Mouse (Mus musculus): ENCODE results near the gene Clic6. TPM values are rescaled to one million over a fixed set of nuclear protein-coding genes. Genes with fewer than 3 reads are reported as not detected.

Clic6 gene
- polyA plus RNA-seq, 1 experiment = 6.8 TPM

- no peak overlapping the region for H3K27ac ChIP-seq (ENCODE audit: insufficient read depth, low read length)
- H3K9ac ChIP-seq (ENCODE audit: low read depth, poor library complexity, severe bottlenecking) = no peak overlapping the region
- peaks cover 10% of the 10 kb centered on the region for H3K4me1 ChIP-seq (ENCODE audit: control insufficient read depth, insufficient read depth, low read length)
- TF ChIP-seq POLR2A (IDR thresholded peaks at IDR 0.05; ENCODE audit: insufficient read depth, low read length) (no peak), EP300 (IDR thresholded peaks at IDR 0.05; ENCODE audit: insufficient read depth, low read depth, low read length) (no peak), CTCF (IDR thresholded peaks at IDR 0.05; ENCODE audit: low read depth, low read length) (no peak)
- no peaks in the 10 kb centered on the region for H3K9me3 ChIP-seq (replicated peaks; ENCODE audit: control insufficient read depth, insufficient read depth, low read length, poor library complexity, severe bottlenecking)
- no peaks in the 10 kb centered on the region for H3K27me3 ChIP-seq (ENCODE audit: control insufficient read depth, insufficient read depth, low read length, poor library complexity, severe bottlenecking)
- H3K36me3 ChIP-seq (ENCODE audit: control insufficient read depth, insufficient read depth, low read length, poor library complexity, severe bottlenecking) = no peaks in the 10 kb centered on the region
- H3K4me3 ChIP-seq (ENCODE audit: low read depth, low read length) = no peak overlapping the region
Observed at GRCm38 (mm10) chr16:92464390-92464972, 21.1 kb upstream of the Clic6 start.

DNA sequence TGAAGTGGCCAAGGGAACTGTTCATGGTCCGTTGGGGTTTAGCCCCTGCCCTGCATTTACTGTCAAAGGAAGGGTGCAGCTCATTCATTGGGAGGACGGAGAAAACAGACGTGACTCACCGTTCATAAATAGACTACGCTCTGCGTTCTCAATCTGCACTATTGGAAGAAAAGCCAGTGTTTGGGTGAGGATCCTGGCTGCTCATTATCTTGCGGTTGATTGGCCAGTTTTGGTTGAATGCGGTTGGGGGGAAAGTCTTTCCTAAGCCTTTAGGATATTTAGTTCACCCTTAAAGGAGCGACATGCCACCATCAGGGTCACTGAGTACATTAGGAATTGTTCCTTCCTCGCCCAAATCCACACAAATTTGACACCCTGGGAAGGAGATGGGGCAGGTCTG is 20.3 kb upstream of the Clic6 start:
- Histone ChIP-seq H3K9me3 (replicated peaks; ENCODE audit: control insufficient read depth, insufficient read depth, low read length, poor library complexity, severe bottlenecking) (no peaks in the 10 kb centered on the region), H3K4me3 (ENCODE audit: low read depth, low read length) (peak overlapping the region; percentile 90), H3K4me1 (ENCODE audit: control insufficient read depth, insufficient read depth, low read length) (peaks cover 10% of the 10 kb centered on the region), H3K36me3 (ENCODE audit: control insufficient read depth, insufficient read depth, low read length, poor library complexity, severe bottlenecking) (no peaks in the 10 kb centered on the region), H3K27me3 (ENCODE audit: control insufficient read depth, insufficient read depth, low read length, poor library complexity, severe bottlenecking) (no peaks in the 10 kb centered on the region), H3K27ac (ENCODE audit: insufficient read depth, low read length) (no peak overlapping the region), H3K9ac (ENCODE audit: low read depth, poor library complexity, severe bottlenecking) (peak overlapping the region; percentile 86)
- TF ChIP-seq POLR2A (IDR thresholded peaks at IDR 0.05; ENCODE audit: insufficient read depth, low read length) = no peak
- no peak for TF ChIP-seq CTCF (IDR thresholded peaks at IDR 0.05; ENCODE audit: low read depth, low read length)
- TF ChIP-seq EP300 (IDR thresholded peaks at IDR 0.05; ENCODE audit: insufficient read depth, low read depth, low read length) = no peak

- 0 out of 2 replicates have a peak, but pooled peaks have one; percentile 3 for TF ChIP-seq EP300 (IDR thresholded peaks at IDR 0.05; ENCODE audit: insufficient read depth, low read depth, low read length)
- no peak for TF ChIP-seq CTCF (IDR thresholded peaks at IDR 0.05; ENCODE audit: low read depth, low read length)
- H3K4me1 ChIP-seq (ENCODE audit: control insufficient read depth, insufficient read depth, low read length) = peaks cover 10% of the 10 kb centered on the region
- no peak overlapping the region for H3K27ac ChIP-seq (ENCODE audit: insufficient read depth, low read length)
- peak overlapping the region; percentile 86 for H3K9ac ChIP-seq (ENCODE audit: low read depth, poor library complexity, severe bottlenecking)
- H3K36me3 ChIP-seq (ENCODE audit: control insufficient read depth, insufficient read depth, low read length, poor library complexity, severe bottlenecking) = no peaks in the 10 kb centered on the region
- no peaks in the 10 kb centered on the region for H3K27me3 ChIP-seq (ENCODE audit: control insufficient read depth, insufficient read depth, low read length, poor library complexity, severe bottlenecking)
- H3K9me3 ChIP-seq (replicated peaks; ENCODE audit: control insufficient read depth, insufficient read depth, low read length, poor library complexity, severe bottlenecking) = no peaks in the 10 kb centered on the region
- H3K4me3 ChIP-seq (ENCODE audit: low read depth, low read length) = peak overlapping the region; percentile 90
Observed at GRCm38 (mm10) chr16:92465642-92466526, 19.7 kb upstream of the Clic6 start.

GRCm38 (mm10) chr16:92467041-92467440 is 18.5 kb upstream of the Clic6 start:
- Histone ChIP-seq H3K9ac (ENCODE audit: low read depth, poor library complexity, severe bottlenecking) (no peak overlapping the region), H3K9me3 (replicated peaks; ENCODE audit: control insufficient read depth, insufficient read depth, low read length, poor library complexity, severe bottlenecking) (no peaks in the 10 kb centered on the region), H3K36me3 (ENCODE audit: control insufficient read depth, insufficient read depth, low read length, poor library complexity, severe bottlenecking) (no peaks in the 10 kb centered on the region), H3K27me3 (ENCODE audit: control insufficient read depth, insufficient read depth, low read length, poor library complexity, severe bottlenecking) (no peaks in the 10 kb centered on the region), H3K4me3 (ENCODE audit: low read depth, low read length) (no peak overlapping the region), H3K27ac (ENCODE audit: insufficient read depth, low read length) (no peak overlapping the region), H3K4me1 (ENCODE audit: control insufficient read depth, insufficient read depth, low read length) (peaks cover 6% of the 10 kb centered on the region)
- no peak for TF ChIP-seq EP300 (IDR thresholded peaks at IDR 0.05; ENCODE audit: insufficient read depth, low read depth, low read length)
- no peak for TF ChIP-seq POLR2A (IDR thresholded peaks at IDR 0.05; ENCODE audit: insufficient read depth, low read length)
- TF ChIP-seq CTCF (IDR thresholded peaks at IDR 0.05; ENCODE audit: low read depth, low read length) = no peak

DNA sequence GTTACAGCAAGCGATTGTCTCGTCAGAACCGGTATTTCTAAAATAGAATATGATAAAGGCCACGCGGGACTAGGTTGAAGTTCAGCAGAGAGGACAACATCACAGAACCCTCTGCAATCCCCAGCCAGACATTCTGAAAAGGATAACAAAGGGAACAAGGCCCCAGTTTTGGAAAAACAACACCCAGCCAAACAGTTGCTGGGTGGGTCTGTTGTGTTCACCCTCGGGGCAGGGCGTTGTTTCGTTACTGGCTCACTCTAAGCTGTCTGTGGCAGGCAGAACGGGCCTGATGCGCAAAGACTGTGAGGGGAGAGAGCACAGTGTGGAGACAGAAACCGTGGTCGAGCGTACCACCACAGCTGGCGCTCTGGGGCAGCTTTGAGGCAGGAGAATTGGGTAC is 17.1 kb upstream of the Clic6 start:
- Histone ChIP-seq H3K9ac (ENCODE audit: low read depth, poor library complexity, severe bottlenecking) (no peak overlapping the region), H3K27ac (ENCODE audit: insufficient read depth, low read length) (peak overlapping the region; percentile 69), H3K36me3 (ENCODE audit: control insufficient read depth, insufficient read depth, low read length, poor library complexity, severe bottlenecking) (no peaks in the 10 kb centered on the region), H3K27me3 (ENCODE audit: control insufficient read depth, insufficient read depth, low read length, poor library complexity, severe bottlenecking) (no peaks in the 10 kb centered on the region), H3K4me1 (ENCODE audit: control insufficient read depth, insufficient read depth, low read length) (peaks cover 8% of the 10 kb centered on the region), H3K9me3 (replicated peaks; ENCODE audit: control insufficient read depth, insufficient read depth, low read length, poor library complexity, severe bottlenecking) (no peaks in the 10 kb centered on the region), H3K4me3 (ENCODE audit: low read depth, low read length) (peak overlapping the region; percentile 22)
- TF ChIP-seq EP300 (IDR thresholded peaks at IDR 0.05; ENCODE audit: insufficient read depth, low read depth, low read length) (peak; percentile 94), POLR2A (IDR thresholded peaks at IDR 0.05; ENCODE audit: insufficient read depth, low read length) (no peak)

- no peak for TF ChIP-seq CTCF (IDR thresholded peaks at IDR 0.05; ENCODE audit: low read depth, low read length)
- TF ChIP-seq POLR2A (IDR thresholded peaks at IDR 0.05; ENCODE audit: insufficient read depth, low read length) = peak; percentile 55
- TF ChIP-seq EP300 (IDR thresholded peaks at IDR 0.05; ENCODE audit: insufficient read depth, low read depth, low read length) = no peak
- Histone ChIP-seq H3K4me1 (ENCODE audit: control insufficient read depth, insufficient read depth, low read length) (peaks cover 8% of the 10 kb centered on the region), H3K27ac (ENCODE audit: insufficient read depth, low read length) (no peak within 1 kb of the TSS), H3K27me3 (ENCODE audit: control insufficient read depth, insufficient read depth, low read length, poor library complexity, severe bottlenecking) (no peaks in the 10 kb centered on the region), H3K9ac (ENCODE audit: low read depth, poor library complexity, severe bottlenecking) (no peak within 1 kb of the TSS), H3K4me3 (ENCODE audit: low read depth, low read length) (peak within 1 kb of the TSS; percentile 53), H3K36me3 (ENCODE audit: control insufficient read depth, insufficient read depth, low read length, poor library complexity, severe bottlenecking) (no peaks in the 10 kb centered on the region), H3K9me3 (replicated peaks; ENCODE audit: control insufficient read depth, insufficient read depth, low read length, poor library complexity, severe bottlenecking) (no peaks in the 10 kb centered on the region)
Observed at GRCm38 (mm10) chr16:92470706-92471105, 14.8 kb upstream of the Clic6 start, which contains the start of gene Rcan1. Gene Rcan1 (minus strand): TSS chr16:92470867.

Data from ES-Bruce4 (cell line).